Mouse (Mus musculus) retina, adult 2 months (tissue): ENCODE measurements around the gene Slc2a12.

Experiments
- DNase-seq: peaks from one replicate; pipeline ENCODE4 v3.0.0-alpha.2; 2012; ENCODE audit warnings: low read depth, low spot score

The Slc2a12 gene

GRCm38 (mm10) chr10:22660286-22661000, 15.6 kb downstream of the Slc2a12 start:
- no peak for DNase-seq

GRCm38 (mm10) chr10:22668509-22668908, 23.7 kb downstream of the Slc2a12 start:
- no peak for DNase-seq

GRCm38 (mm10) chr10:22674176-22674575, 29.4 kb downstream of the Slc2a12 start:
- DNase-seq: no peak

GRCm38 (mm10) chr10:22675848-22676630, 31.2 kb downstream of the Slc2a12 start:
- no peak for DNase-seq

- DNase-seq: no peak
Observed at GRCm38 (mm10) chr10:22696236-22696635, 51.4 kb downstream of the Slc2a12 start.

GRCm38 (mm10) chr10:22696864-22697263, 52.1 kb downstream of the Slc2a12 start:
- DNase-seq: no peak

GRCm38 (mm10) chr10:22698158-22698953, 53.5 kb downstream of the Slc2a12 start:
- DNase-seq: no peak

GRCm38 (mm10) chr10:22699487-22700335, 54.9 kb downstream of the Slc2a12 start:
- no peak for DNase-seq

GRCm38 (mm10) chr10:22700773-22701172, 56.0 kb downstream of the Slc2a12 start:
- DNase-seq: no peak

- DNase-seq: no peak
Observed at GRCm38 (mm10) chr10:22701485-22702315, 56.9 kb downstream of the Slc2a12 start.

GRCm38 (mm10) chr10:22703844-22704243, 59.0 kb downstream of the Slc2a12 start:
- DNase-seq: no peak

- no peak for DNase-seq
Observed at GRCm38 (mm10) chr10:22708190-22708843, 63.5 kb downstream of the Slc2a12 start.

GRCm38 (mm10) chr10:22710173-22710777, 65.5 kb downstream of the Slc2a12 start:
- no peak for DNase-seq

GRCm38 (mm10) chr10:22712955-22713354, 68.1 kb downstream of the Slc2a12 start:
- no peak for DNase-seq

- DNase-seq: peak; percentile 20
Observed at GRCm38 (mm10) chr10:22714520-22714919, 69.7 kb downstream of the Slc2a12 start.

GRCm38 (mm10) chr10:22718475-22718874, 73.7 kb downstream of the Slc2a12 start:
- DNase-seq: no peak

GRCm38 (mm10) chr10:22720781-22721529, 76.1 kb downstream of the Slc2a12 start:
- no peak for DNase-seq

GRCm38 (mm10) chr10:22725166-22725565, 80.4 kb downstream of the Slc2a12 start:
- DNase-seq: no peak

GRCm38 (mm10) chr10:22726295-22726694, 81.5 kb downstream of the Slc2a12 start:
- no peak for DNase-seq
